Comparison of ENCODE assay signal across 9 mouse cellular contexts in genomic region chr6:121498819-121499535, GRCm38 (mm10). TPM values are rescaled to one million over a fixed set of nuclear protein-coding genes. Genes with fewer than 3 reads are reported as not detected.
DNase-seq lines count a peak whose midpoint lies in the region; ATAC-seq and TF ChIP-seq lines count a peak whose summit lies in the region.
"Had no signal": no experiment of that assay in that cellular context is flagged by ENCODE, and none has a peak within 500 bp of the region (broad histone marks: within the 10 kb centered on the region; RNA-seq: fewer than 3 reads in every experiment).

No protein-coding gene starts in this region.

- intact Hi-C loops in left cerebral cortex, postnatal 36 days (cut with DNase I) = no loop called here

- no peaks in the 10 kb centered on the region; the same call in 1 of the 2 replicates for H3K27me3 ChIP-seq in cerebellum, adult 2 months (ENCODE audit: control insufficient read depth, insufficient read depth, low read length)
- H3K27me3 ChIP-seq in hindbrain, embryonic 10.5 days (ENCODE audit: insufficient read depth, poor library complexity, severe bottlenecking) = no peaks in the 10 kb centered on the region
- no peaks in the 10 kb centered on the region for H3K27me3 ChIP-seq in midbrain, embryonic 13.5 days
- H3K27me3 ChIP-seq: lung, embryonic 15.5 days had no signal

- H3K9ac ChIP-seq in midbrain, embryonic 13.5 days (replicated peaks) = peak overlapping the region; percentile 29; the same call in 1 of the 2 replicates
- H3K9ac ChIP-seq: lung, embryonic 15.5 days had no signal

- TF ChIP-seq CTCF in cerebellum, adult 2 months (IDR thresholded peaks at IDR 0.05; ENCODE audit: borderline replicate concordance, insufficient read depth, low read depth, low read length) = no peak

- H3K36me3 ChIP-seq in hindbrain, embryonic 10.5 days = no peaks in the 10 kb centered on the region
- no peaks in the 10 kb centered on the region for H3K36me3 ChIP-seq in midbrain, embryonic 13.5 days
- H3K36me3 ChIP-seq: lung, embryonic 15.5 days had no signal

- peak overlapping the region; percentile 29 for H3K4me2 ChIP-seq in midbrain, embryonic 13.5 days (replicated peaks)
- H3K4me2 ChIP-seq: lung, embryonic 15.5 days had no signal

- WGBS in cerebellum, adult 2 months = 31% methylated on average over 9 of the region's 9 CpGs
- 20% methylated on average over 9 of the region's 9 CpGs for WGBS in hindbrain, embryonic 10.5 days
- whole genome bisulfite sequencing in midbrain, embryonic 13.5 days = 10% methylated on average over 9 of the region's 9 CpGs

- peak; percentile 36 to 60 for DNase-seq in cerebellum, postnatal 10 days
- no peak for DNase-seq in cerebellum, adult 2 months
- DNase-seq in brain, adult 2 months (ENCODE audit: low read depth, low spot score) = peak; percentile 56
- peak; percentile 29 for DNase-seq in hindbrain, embryonic 10.5 days (ENCODE audit: low spot score)
- DNase-seq in thymus, postnatal 36 days = no peak
- DNase-seq in left cerebral cortex, postnatal 36 days (ENCODE audit: low spot score in 2 of 2) = no peak
- no peak for DNase-seq in urinary bladder, postnatal 10 days (ENCODE audit: low spot score)

- no peaks in the 10 kb centered on the region for H3K4me1 ChIP-seq in cerebellum, adult 2 months (ENCODE audit: control insufficient read depth, insufficient read depth, low read length)
- H3K4me1 ChIP-seq in hindbrain, embryonic 10.5 days (replicated peaks) = peaks cover 21% of the 10 kb centered on the region
- H3K4me1 ChIP-seq in midbrain, embryonic 13.5 days (replicated peaks) = peaks cover 33% of the 10 kb centered on the region
- H3K4me1 ChIP-seq: lung, embryonic 15.5 days had no signal

- TF ChIP-seq POLR2A in cerebellum, adult 2 months (IDR thresholded peaks at IDR 0.05; ENCODE audit: borderline replicate concordance, insufficient read depth, low read length) = no peak

- peak; percentile 89 for ATAC-seq in midbrain, embryonic 13.5 days

- H3K4me3 ChIP-seq in cerebellum, adult 2 months (replicated peaks; ENCODE audit: insufficient read depth, low read depth, low read length) = no peak overlapping the region
- H3K4me3 ChIP-seq in hindbrain, embryonic 10.5 days = no peak overlapping the region
- H3K4me3 ChIP-seq in midbrain, embryonic 13.5 days (replicated peaks) = no peak overlapping the region
- H3K4me3 ChIP-seq: lung, embryonic 15.5 days had no signal

- H3K9me3 ChIP-seq in hindbrain, embryonic 10.5 days = no peaks in the 10 kb centered on the region
- no peaks in the 10 kb centered on the region for H3K9me3 ChIP-seq in midbrain, embryonic 13.5 days
- H3K9me3 ChIP-seq: lung, embryonic 15.5 days had no signal

- H3K27ac ChIP-seq in cerebellum, adult 2 months (ENCODE audit: insufficient read depth, low read length) = no peak overlapping the region
- H3K27ac ChIP-seq in hindbrain, embryonic 10.5 days = 0 out of 2 replicates have a peak overlapping the region, but pooled peaks have one; percentile 16
- H3K27ac ChIP-seq in midbrain, embryonic 13.5 days = peak overlapping the region; percentile 61
- H3K27ac ChIP-seq: lung, embryonic 15.5 days had no signal

RNA-seq across cellular contexts. Expression of gene Iqsec3, which starts 25.5 kb away (rescaled TPM):
- polyA plus RNA-seq in cerebellum, adult 2 months (2012; rRNA removed) = 58.4 and 66.5 TPM in 2 replicates
- polyA plus RNA-seq in hindbrain, embryonic 10.5 days (2016; fragmentation: Nextera tagmentation; extraction: Ambion mirVana) = 0.26 and 1.5 TPM in 2 replicates
- 6.7 and 7.0 TPM in 2 replicates for polyA plus RNA-seq in midbrain, embryonic 13.5 days (2015; fragmentation: Nextera tagmentation; extraction: Ambion mirVana)
- 100 to 1,000 TPM; 101 to 112 TPM for total RNA-seq in left cerebral cortex, postnatal 36 days (2021)

Comparison
In these comparisons a context has a peak if more than half of its experiments do, and no peak if none do; other contexts are left out.
1. DNase-seq: peak in cerebellum, postnatal 10 days (2 of 2), brain, adult 2 months (single experiment) and hindbrain, embryonic 10.5 days (single experiment); none in cerebellum, adult 2 months (0 of 2), thymus, postnatal 36 days (0 of 2), left cerebral cortex, postnatal 36 days (0 of 2) and urinary bladder, postnatal 10 days (single experiment).